In genomic region chr7:118927279-118927678, GRCm38 (mm10) we compare ENCODE assay signal across 16 mouse cellular contexts.
DNase-seq lines count a peak whose midpoint lies in the region; TF ChIP-seq lines count a peak whose summit lies in the region.
"Had no signal": no experiment of that assay in that cellular context is flagged by ENCODE, and none has a peak within 500 bp of the region (broad histone marks: within the 10 kb centered on the region; RNA-seq: fewer than 3 reads in every experiment).

No protein-coding gene starts in this region.

- TF ChIP-seq CTCF in gastrocnemius, adult 2 months (IDR thresholded peaks at IDR 0.05) = no peak
- TF ChIP-seq CTCF in layer of hippocampus, adult 2 months (conservative IDR thresholded peaks at IDR 0.05) = no peak

- intact Hi-C loops in gastrocnemius, adult 2 months (cut with DNase I) = loop anchor here (2.0 to 5.0 kb wide), 2 partner anchors 55 to 68 kb away; partner anchors contain the start of gene Gprc5b
- intact Hi-C loops in gastrocnemius, postnatal 36 days (cut with DNase I) = no loop called here

- H3K4me3 ChIP-seq in gastrocnemius, adult 2 months = no peak overlapping the region
- H3K4me3 ChIP-seq in layer of hippocampus, adult 2 months = no peak overlapping the region

- no peak for DNase-seq in gastrocnemius, adult 2 months
- DNase-seq in gastrocnemius, postnatal 36 days = no peak
- peak; percentile 80 for DNase-seq in heart, adult 11 months
- DNase-seq in heart, postnatal 4 days = no peak
- DNase-seq in layer of hippocampus, adult 2 months (ENCODE audit: low spot score in 2 of 2) = no peak
- no peak for DNase-seq in layer of hippocampus, postnatal 14 days (ENCODE audit: low spot score in 2 of 2)
- DNase-seq: adrenal gland, adult 2 months; adrenal gland, adult 8-10 months; adrenal gland, postnatal 10 days; adrenal gland, postnatal 14 days; adrenal gland, postnatal 25 days; adrenal gland, postnatal 36 days; B cell, adult 2 months; cerebellum, adult 11 months; cerebellum, adult 11-12 months; cerebellum, adult 18-20 months had no signal

- H3K27ac ChIP-seq in gastrocnemius, adult 2 months = peak overlapping the region; percentile 83
- peak overlapping the region; percentile 56 for H3K27ac ChIP-seq in layer of hippocampus, adult 2 months
